Mouse (Mus musculus): ENCODE measurements around the gene Kcnk13. TPM values are rescaled to one million over a fixed set of nuclear protein-coding genes. Genes with fewer than 3 reads are reported as not detected.

Kcnk13 gene
- total and polyA plus RNA-seq, 2 experiments from 2014 or later = 2.5 to 4.3 TPM

- no peak for TF ChIP-seq CTCF (IDR thresholded peaks at IDR 0.05; ENCODE audit: low read depth)
- Histone ChIP-seq H3K4me2 (ENCODE audit: low read depth) (no peak overlapping the region), H3K9ac (no peak overlapping the region), H3K4me3 (ENCODE audit: low read depth, low read length) (no peak overlapping the region), H3K36me3 (ENCODE audit: insufficient read depth) (no peaks in the 10 kb centered on the region), H3K27ac (ENCODE audit: low read depth, low read length) (no peak overlapping the region), H3K9me3 (ENCODE audit: low read length) (no peaks in the 10 kb centered on the region), H3K27me3 (ENCODE audit: insufficient read depth, low read length) (no peaks in the 10 kb centered on the region), H3K4me1 (ENCODE audit: insufficient read depth) (no peaks in the 10 kb centered on the region)
- 52% methylated on average over 3 of the region's 3 CpGs for WGBS
- ATAC-seq = 0 out of 2 replicates have a peak, but pooled peaks have one; percentile 8
- no peak for DNase-seq
Measured at GRCm38 (mm10) chr12:100100707-100101030, 136.4 kb downstream of the Kcnk13 start.

- H3K27me3 ChIP-seq (ENCODE audit: insufficient read depth, low read length) = no peaks in the 10 kb centered on the region
- H3K4me3 ChIP-seq (ENCODE audit: low read depth, low read length) = no peak overlapping the region
- no peaks in the 10 kb centered on the region for H3K4me1 ChIP-seq (ENCODE audit: insufficient read depth)
- H3K36me3 ChIP-seq (ENCODE audit: insufficient read depth) = no peaks in the 10 kb centered on the region
- no peak for ATAC-seq
- WGBS = 84% methylated on average over 3 of the region's 3 CpGs
- H3K27ac ChIP-seq (ENCODE audit: low read depth, low read length) = no peak overlapping the region
- no peak overlapping the region for H3K9ac ChIP-seq
- H3K9me3 ChIP-seq (ENCODE audit: low read length) = no peaks in the 10 kb centered on the region
- no peak for DNase-seq
- no peak for TF ChIP-seq CTCF (IDR thresholded peaks at IDR 0.05; ENCODE audit: low read depth)
- H3K4me2 ChIP-seq (ENCODE audit: low read depth) = no peak overlapping the region
Measured at GRCm38 (mm10) chr12:100101651-100102050, 137.4 kb downstream of the Kcnk13 start.

- ATAC-seq (no peak), DNase-seq (no peak)
- Histone ChIP-seq H3K36me3 (ENCODE audit: insufficient read depth) (no peaks in the 10 kb centered on the region), H3K4me3 (ENCODE audit: low read depth, low read length) (no peak overlapping the region), H3K9ac (no peak overlapping the region), H3K9me3 (ENCODE audit: low read length) (no peaks in the 10 kb centered on the region), H3K4me2 (ENCODE audit: low read depth) (no peak overlapping the region), H3K27me3 (ENCODE audit: insufficient read depth, low read length) (no peaks in the 10 kb centered on the region), H3K27ac (ENCODE audit: low read depth, low read length) (no peak overlapping the region), H3K4me1 (ENCODE audit: insufficient read depth) (peaks cover 2% of the 10 kb centered on the region; the same call in 1 of the 2 replicates)
- 90% methylated on average over 5 of the region's 5 CpGs for WGBS
- no peak for TF ChIP-seq CTCF (IDR thresholded peaks at IDR 0.05; ENCODE audit: low read depth)
Measured at GRCm38 (mm10) chr12:100104530-100104929, 140.2 kb downstream of the Kcnk13 start.

- H3K27ac ChIP-seq (ENCODE audit: low read depth, low read length) = no peak overlapping the region
- 12% methylated on average over 20 of the region's 20 CpGs for WGBS
- peak; percentile 50 for ATAC-seq
Measured at GRCm38 (mm10) chr12:100106275-100106895, 142.1 kb downstream of the Kcnk13 start.

GRCm38 (mm10) chr12:100107436-100107835, 143.1 kb downstream of the Kcnk13 start:
- no peaks in the 10 kb centered on the region for H3K9me3 ChIP-seq (ENCODE audit: low read length)
- TF ChIP-seq CTCF (IDR thresholded peaks at IDR 0.05; ENCODE audit: low read depth) = no peak
- no peak overlapping the region for H3K4me2 ChIP-seq (ENCODE audit: low read depth)
- 0 out of 2 replicates have a peak, but pooled peaks cover 10% of the 10 kb centered on the region for H3K36me3 ChIP-seq (ENCODE audit: insufficient read depth)
- no peaks in the 10 kb centered on the region for H3K27me3 ChIP-seq (ENCODE audit: insufficient read depth, low read length)
- H3K4me1 ChIP-seq (ENCODE audit: insufficient read depth) = peaks cover 12% of the 10 kb centered on the region; the same call in 1 of the 2 replicates
- H3K9ac ChIP-seq = no peak overlapping the region
- ATAC-seq (no peak), DNase-seq (no peak)
- H3K4me3 ChIP-seq (ENCODE audit: low read depth, low read length) = no peak overlapping the region
- no peak overlapping the region for H3K27ac ChIP-seq (ENCODE audit: low read depth, low read length)
- 52% methylated on average over 4 of the region's 4 CpGs for WGBS

More at GRCm38 (mm10) chr12:100106275-100106895, 142.1 kb downstream of the Kcnk13 start:
- Histone ChIP-seq H3K9me3 (ENCODE audit: low read length) (no peaks in the 10 kb centered on the region), H3K36me3 (ENCODE audit: insufficient read depth) (no peaks in the 10 kb centered on the region), H3K4me2 (ENCODE audit: low read depth) (peak overlapping the region; percentile 26), H3K9ac (no peak overlapping the region), H3K4me3 (ENCODE audit: low read depth, low read length) (no peak overlapping the region), H3K27me3 (ENCODE audit: insufficient read depth, low read length) (no peaks in the 10 kb centered on the region), H3K4me1 (ENCODE audit: insufficient read depth) (peaks cover 11% of the 10 kb centered on the region; the same call in 1 of the 2 replicates)
- peak; percentile 93 for TF ChIP-seq CTCF (IDR thresholded peaks at IDR 0.05; ENCODE audit: low read depth)
- DNase-seq = peak; percentile 94

- under 1% methylated on average over 58 of the region's 58 CpGs for WGBS
- peaks cover 12% of the 10 kb centered on the region; the same call in 1 of the 2 replicates for H3K4me1 ChIP-seq (ENCODE audit: insufficient read depth)
- H3K9me3 ChIP-seq (ENCODE audit: low read length) = no peaks in the 10 kb centered on the region
- peak; percentile 16; the same call in 1 of the 2 replicates for TF ChIP-seq CTCF (IDR thresholded peaks at IDR 0.05; ENCODE audit: low read depth)
- ATAC-seq (peak; percentile 89), DNase-seq (peak; percentile 94)
- H3K4me2 ChIP-seq (ENCODE audit: low read depth) = peak within 1 kb of the TSS; percentile 75
- H3K27ac ChIP-seq (ENCODE audit: low read depth, low read length) = peak within 1 kb of the TSS; percentile 93
- H3K9ac ChIP-seq = peak within 1 kb of the TSS; percentile 97
- peaks cover 27% of the 10 kb centered on the region for H3K36me3 ChIP-seq (ENCODE audit: insufficient read depth)
- H3K27me3 ChIP-seq (ENCODE audit: insufficient read depth, low read length) = no peaks in the 10 kb centered on the region
- H3K4me3 ChIP-seq (ENCODE audit: low read depth, low read length) = peak within 1 kb of the TSS; percentile 99
Measured at GRCm38 (mm10) chr12:100109986-100110696, 145.8 kb downstream of the Kcnk13 start, which contains the start of gene Psmc1. Gene Psmc1, plus strand, starts transcription at chr12:100110154.

Small RNA genes within 50 kb of the gene (microRNA-seq; reads per million reads assigned to microRNA genes)
- 0 reads per million in 2 experiments for gene Gm23291

Other genes with a start within 250 kb of the Kcnk13 start
- gene Efcab11, start 80.1 kb upstream of the Kcnk13 start, total RNA-seq (2014; rRNA removed) = 3.3 and 3.4 TPM in 2 replicates
- gene Efcab11, start 80.1 kb upstream of the Kcnk13 start, polyA plus RNA-seq (2015; fragmentation: Nextera tagmentation; extraction: Ambion mirVana) = 3.3 and 3.7 TPM in 2 replicates
- gene Tdp1, start 80.0 kb upstream of the Kcnk13 start, total RNA-seq (2014; rRNA removed) = 12.9 and 18.5 TPM in 2 replicates
- gene Tdp1, start 80.0 kb upstream of the Kcnk13 start, polyA plus RNA-seq (2015; fragmentation: Nextera tagmentation; extraction: Ambion mirVana) = 41.9 and 45.3 TPM in 2 replicates
- gene Psmc1, start 145.7 kb downstream of the Kcnk13 start, total RNA-seq (2014; rRNA removed) = 152 and 176 TPM in 2 replicates
- 281 and 298 TPM in 2 replicates for gene Psmc1, start 145.7 kb downstream of the Kcnk13 start, polyA plus RNA-seq (2015; fragmentation: Nextera tagmentation; extraction: Ambion mirVana)
- gene Nrde2, start 195.2 kb downstream of the Kcnk13 start, total RNA-seq (2014; rRNA removed) = 24.3 and 25.1 TPM in 2 replicates
- 13.1 and 13.3 TPM in 2 replicates for gene Nrde2, start 195.2 kb downstream of the Kcnk13 start, polyA plus RNA-seq (2015; fragmentation: Nextera tagmentation; extraction: Ambion mirVana)
- gene Calm1, start 234.9 kb downstream of the Kcnk13 start, total RNA-seq (2014; rRNA removed) = 1,041 and 1,060 TPM in 2 replicates
- 4,009 and 4,204 TPM in 2 replicates for gene Calm1, start 234.9 kb downstream of the Kcnk13 start, polyA plus RNA-seq (2015; fragmentation: Nextera tagmentation; extraction: Ambion mirVana)